Mouse (Mus musculus) lung, adult 18-20 months (tissue): ENCODE measurements at regions not wholly inside any gene's neighbourhood (a gene's known extent, or its start where the extent isn't known, plus 50 kb on each side); places are given as distances from the start of the nearest gene placed in this dataset.
A peak's percentile ranks its signal among the peaks of the same experiment; 100 is the strongest.

Experiments
- DNase-seq, 2 experiments: peaks; one replicate each; pipeline ENCODE4 v3.0.0; 2022; ENCODE audit warnings: mixed read lengths in 2 of 2

DNA sequence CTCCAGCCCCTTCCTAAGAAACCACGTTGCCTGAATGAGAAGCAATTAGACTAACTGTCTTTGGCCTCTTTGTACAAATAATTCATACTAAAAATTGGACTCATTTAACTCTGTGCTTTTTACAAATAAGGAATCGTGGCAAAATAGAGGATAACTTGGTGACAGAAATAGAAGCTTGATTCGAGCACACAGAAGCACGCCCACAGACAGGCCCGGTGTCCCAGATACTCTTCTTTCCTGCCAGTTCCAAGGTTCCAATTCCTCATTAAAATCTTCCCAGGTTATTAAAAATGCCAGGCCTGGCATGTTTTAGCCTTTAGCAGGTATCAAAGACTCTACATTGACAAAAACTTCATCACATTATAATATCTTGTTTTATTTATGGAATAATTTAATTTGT lies 96.2 kb upstream of the Rxylt1 start:
- DNase-seq = no peak

GRCm38 (mm10) chr10:122185152-122185745 lies 88.1 kb upstream of the Rxylt1 start:
- DNase-seq = peak in 1 of 2 experiments; percentile 19

- peak; percentile 9 to 16 for DNase-seq
These were observed 85.9 kb upstream of the Rxylt1 start for GRCm38 (mm10) chr10:122183025-122183424.

- DNase-seq = peak; percentile 4 to 13
These were observed 51.9 kb upstream of the Rxylt1 start for GRCm38 (mm10) chr10:122149038-122149437.

DNA sequence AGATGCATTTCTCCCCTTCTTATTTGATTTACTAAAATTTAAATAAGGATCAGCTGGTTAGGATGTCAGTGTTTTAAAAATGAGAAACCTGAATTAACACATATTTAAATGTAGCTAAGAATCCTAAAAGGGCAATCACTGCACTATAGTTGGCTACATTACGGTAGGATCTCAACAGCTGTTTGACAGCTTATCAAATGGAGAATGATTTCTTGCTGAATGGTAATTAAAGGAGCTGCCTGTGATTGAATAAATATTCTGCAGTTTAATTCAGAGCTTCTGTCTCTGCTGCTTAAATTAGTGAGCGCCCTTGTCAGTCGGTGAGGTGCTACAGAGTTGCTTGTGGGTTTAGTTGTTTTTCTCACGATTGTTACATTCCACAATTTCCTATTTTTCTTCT lies 51.4 kb upstream of the Rxylt1 start:
- no peak for DNase-seq
